Mouse (Mus musculus) lung, postnatal 14 days (tissue): ENCODE data around the gene Pagr1a.
A peak's percentile ranks its signal among the peaks of the same experiment; 100 is the strongest.

ENCODE experiments used
- DNase-seq: peaks from one replicate; pipeline ENCODE4 v3.0.0; 2021

Gene Pagr1a

DNA sequence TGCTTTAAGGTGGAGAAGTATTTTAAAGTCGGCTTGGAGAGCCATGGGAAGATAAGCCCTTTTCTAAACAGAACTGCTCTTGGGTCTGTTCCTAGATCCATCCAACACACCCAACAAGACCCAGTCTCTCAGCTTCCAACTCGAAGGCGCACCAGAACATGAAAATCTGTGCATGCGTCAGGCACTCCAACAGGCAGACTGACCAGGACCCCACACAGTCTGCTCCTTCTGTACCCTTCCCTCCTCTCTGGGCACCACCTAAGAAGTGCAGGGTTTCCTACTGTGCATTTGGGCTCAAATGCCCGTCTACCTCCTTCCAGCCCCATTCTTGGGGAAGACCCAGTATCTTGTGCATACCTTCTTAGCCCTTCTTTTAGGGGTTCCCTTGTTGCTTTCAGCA, 3.3 kb upstream of the Pagr1a start:
- no peak for DNase-seq

GRCm38 (mm10) chr7:127020031-127020430, 2.9 kb upstream of the Pagr1a start:
- no peak for DNase-seq

- no peak for DNase-seq
These were observed 2.3 kb upstream of the Pagr1a start for GRCm38 (mm10) chr7:127019306-127019960.

GRCm38 (mm10) chr7:127018416-127019305, 1.5 kb upstream of the Pagr1a start:
- DNase-seq = no peak

GRCm38 (mm10) chr7:127017950-127018345, 796 bp upstream of the Pagr1a start:
- no peak for DNase-seq

- no peak for DNase-seq
These were observed 640 bp downstream of the Pagr1a start for GRCm38 (mm10) chr7:127016486-127016938.

DNA sequence TGATC, 869 bp downstream of the Pagr1a start, which contains the start of gene Pagr1b:
TSS of gene Pagr1b (minus strand) at position 4 of the 5 bp plus-strand sequence.
- DNase-seq = no peak

DNA sequence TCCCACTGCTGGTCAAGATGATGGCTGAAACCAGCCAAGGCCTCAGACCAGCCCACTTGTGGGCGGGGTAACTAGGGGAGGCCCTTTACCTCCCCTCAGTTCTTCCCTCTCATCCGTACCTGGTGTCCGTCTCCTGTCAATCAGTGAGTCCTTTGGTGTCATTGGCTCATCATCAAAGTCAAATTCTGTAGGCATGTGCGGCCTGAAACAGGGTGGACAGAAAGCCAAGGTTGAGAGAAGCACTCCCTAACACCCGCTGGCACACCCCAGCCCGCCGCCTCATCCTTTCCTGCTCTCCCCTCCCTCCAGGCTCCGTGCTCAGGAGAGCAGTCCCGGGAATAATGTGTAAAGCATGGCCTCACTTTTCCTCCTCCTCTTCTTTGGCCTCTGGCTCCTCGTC, 1.1 kb downstream of the Pagr1a start:
- peak; percentile 40 for DNase-seq

- no peak for DNase-seq
These were observed 2.2 kb downstream of the Pagr1a start for GRCm38 (mm10) chr7:127014993-127015392.

DNA sequence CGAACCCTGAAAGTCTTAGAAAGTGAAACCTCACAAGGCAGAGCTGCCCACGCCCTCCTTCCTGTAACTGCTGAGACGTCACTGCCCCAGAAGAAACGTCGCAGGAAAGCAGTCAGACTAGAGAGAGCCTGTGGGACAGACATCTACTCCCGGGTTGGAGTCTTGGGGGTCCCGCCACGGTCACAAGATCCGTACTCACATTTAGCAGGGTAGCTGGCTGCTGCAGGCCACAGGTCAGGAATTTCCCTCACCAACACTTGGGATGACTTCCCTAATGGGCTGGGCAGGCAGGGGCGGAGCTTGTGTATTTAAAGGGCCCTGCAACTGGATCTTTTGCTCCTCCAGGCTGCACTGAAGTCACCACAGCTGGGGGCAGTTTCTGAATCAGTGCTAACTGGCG, 2.8 kb downstream of the Pagr1a start, which contains the start of gene Mvp:
TSS of gene Mvp (minus strand) at position 302 of the 400 bp plus-strand sequence.
- peak; percentile 72 for DNase-seq

GRCm38 (mm10) chr7:127013385-127013784, 3.8 kb downstream of the Pagr1a start:
- no peak for DNase-seq

DNA sequence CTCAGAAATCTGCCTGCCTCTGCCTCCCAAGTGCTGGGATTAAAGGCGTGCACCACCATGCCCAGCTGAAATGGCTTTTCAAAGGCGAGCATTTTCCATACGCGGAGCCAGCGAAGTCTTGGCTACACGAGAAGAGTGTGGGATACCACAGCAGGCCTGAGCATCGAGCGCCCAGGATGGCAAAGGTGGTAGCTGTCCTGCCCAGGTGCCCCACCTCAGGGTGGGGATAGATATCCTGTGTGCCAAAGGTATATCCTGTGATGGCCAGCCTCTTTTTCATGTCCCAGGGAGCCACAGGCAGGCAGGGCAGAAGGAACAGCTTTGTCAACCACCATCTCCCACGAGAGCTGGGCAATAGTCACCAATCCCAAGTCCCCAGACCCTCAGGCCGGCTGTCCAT, 4.3 kb downstream of the Pagr1a start:
- no peak for DNase-seq

- DNase-seq = no peak
These were observed 4.8 kb downstream of the Pagr1a start for GRCm38 (mm10) chr7:127012374-127012773.

DNA sequence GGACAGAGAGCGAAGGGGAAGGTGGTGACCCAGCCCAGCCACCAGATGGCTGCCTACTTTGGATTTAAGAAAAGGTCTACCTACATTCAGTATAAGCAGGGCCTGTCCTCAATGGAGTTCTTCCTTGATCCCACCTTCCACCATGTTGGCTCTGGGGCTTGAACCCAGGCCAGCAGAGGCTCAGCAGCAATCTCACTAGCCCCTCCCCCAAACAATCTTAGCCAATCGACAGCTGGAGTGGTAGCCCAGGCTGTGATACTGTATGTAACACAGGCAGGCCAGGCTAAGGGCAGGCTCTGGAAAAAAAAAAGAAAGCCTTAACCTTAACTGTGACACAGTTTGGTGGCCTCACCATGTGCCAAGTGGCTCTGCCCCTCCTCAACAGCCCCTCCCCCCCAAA, 5.4 kb downstream of the Pagr1a start:
- DNase-seq = no peak

- DNase-seq = no peak
These were observed 6.1 kb downstream of the Pagr1a start for GRCm38 (mm10) chr7:127011051-127011450.

DNA sequence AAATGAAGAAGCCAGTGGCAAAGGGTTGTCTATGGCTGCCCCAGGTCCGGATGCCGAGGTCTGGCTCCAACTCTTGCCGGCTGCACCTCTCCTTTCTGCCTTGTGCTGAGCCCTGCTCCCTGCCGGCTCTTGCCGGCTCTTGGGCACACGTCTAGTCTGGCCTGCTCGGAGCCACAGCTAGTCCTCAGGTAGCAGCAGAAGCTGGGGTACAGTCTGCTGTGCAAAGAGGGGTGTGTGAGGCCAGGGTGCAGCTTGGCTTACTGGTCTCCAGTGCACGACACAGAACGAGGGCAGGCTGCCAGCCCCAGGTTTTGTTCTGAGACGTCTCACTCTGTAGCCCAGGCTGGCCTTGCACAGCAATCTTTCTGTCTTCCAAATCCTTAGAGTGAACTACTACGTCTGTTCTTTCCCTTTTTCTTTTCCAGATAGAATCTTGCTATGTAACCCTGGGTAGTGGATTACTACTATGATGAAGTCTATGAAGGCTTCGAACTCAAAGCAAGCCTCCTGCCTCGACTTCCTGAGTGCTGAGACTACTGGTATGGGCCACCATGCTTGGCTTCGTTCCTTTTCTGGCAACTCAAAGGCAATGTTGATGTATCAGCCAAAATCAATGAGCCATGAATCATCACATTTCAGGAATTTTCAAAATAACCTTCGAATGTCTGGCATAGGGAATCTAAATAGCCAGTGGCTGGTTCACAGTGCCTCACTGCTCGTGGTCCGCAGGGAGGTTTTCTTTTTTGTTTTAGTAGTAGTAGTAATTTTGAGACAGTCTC, 7.7 kb downstream of the Pagr1a start:
- DNase-seq = no peak

- peak; percentile 68 for DNase-seq
These were observed 8.7 kb downstream of the Pagr1a start for GRCm38 (mm10) chr7:127008239-127009019.

GRCm38 (mm10) chr7:127007313-127008024, 9.7 kb downstream of the Pagr1a start:
- DNase-seq = no peak

- no peak for DNase-seq
These were observed 12.9 kb downstream of the Pagr1a start for GRCm38 (mm10) chr7:127004122-127004875.

GRCm38 (mm10) chr7:127003620-127004019, 13.5 kb downstream of the Pagr1a start:
- DNase-seq = no peak

DNA sequence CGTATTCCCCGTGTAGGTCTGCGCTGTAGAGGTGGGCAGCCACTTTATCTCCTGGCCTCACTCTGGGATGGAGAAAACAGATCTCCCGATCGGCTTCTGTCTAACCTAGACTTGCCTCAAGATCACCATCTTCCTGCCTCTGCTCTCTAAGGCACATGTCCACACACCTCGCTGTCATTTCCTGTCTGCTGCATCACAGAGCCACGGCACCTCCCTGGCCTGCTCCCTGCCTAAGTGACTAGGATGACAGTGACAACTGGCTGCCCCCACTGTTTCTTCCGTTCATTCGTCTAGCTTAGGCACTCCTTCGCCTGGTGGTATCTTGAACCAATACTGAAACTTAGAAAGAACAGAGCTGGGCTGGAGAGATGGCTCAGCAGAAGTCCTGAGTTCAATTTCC, 17.6 kb downstream of the Pagr1a start:
- no peak for DNase-seq

DNA sequence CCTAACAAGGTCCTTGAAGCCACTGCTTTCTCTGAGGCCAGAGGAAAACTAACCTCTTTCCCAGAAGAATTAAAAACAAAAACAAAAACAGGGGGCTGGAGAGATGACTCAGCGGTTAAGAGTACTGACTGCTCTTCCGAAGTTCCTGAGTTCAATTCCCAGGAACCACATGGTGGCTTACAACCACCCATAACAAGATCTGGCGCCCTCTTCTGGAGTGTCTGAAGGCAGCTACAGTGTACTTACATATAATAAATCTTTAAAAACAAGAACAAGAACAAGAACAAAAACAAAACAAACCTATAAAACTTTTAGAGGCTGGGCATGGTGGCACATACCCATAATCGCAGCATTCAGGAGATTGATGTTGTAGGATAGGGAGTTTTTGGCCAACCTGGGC, 20.7 kb downstream of the Pagr1a start:
- no peak for DNase-seq
